Mouse (Mus musculus) neural tube, embryonic 14.5 days (tissue): ENCODE results near the gene Cacna1d. TPM values are rescaled to one million over a fixed set of nuclear protein-coding genes. Genes with fewer than 3 reads are reported as not detected.

Experiments used
- ATAC-seq: fragments of 200-750 bp; cut with Nextera tagmentation; 2 replicates; pipeline ENCODE4 v1.8.0; 2017; ENCODE audit warnings: low read depth, mild to moderate bottlenecking, moderate TSS enrichment, moderate library complexity
- H3K27ac ChIP-seq: fragments of 300-500 bp; sonication (generic); 2 replicates; pipeline ENCODE4 v1.5.1; 2014; ENCODE audit warnings: low read depth, mild to moderate bottlenecking, control low read depth, low read length, moderate library complexity, mixed read lengths
- H3K27me3 ChIP-seq: fragments of 300-500 bp; sonication (generic); 2 replicates; pipeline ENCODE4 v1.6.1; 2014; ENCODE audit warnings: low read length; ENCODE audit not compliant: control insufficient read depth, insufficient read depth
- H3K36me3 ChIP-seq: fragments of 300-500 bp; sonication (generic); 2 replicates; pipeline ENCODE4 v1.6.1; 2014; ENCODE audit warnings: low read length, mixed read lengths; ENCODE audit not compliant: control insufficient read depth, insufficient read depth
- H3K4me1 ChIP-seq: fragments of 300-500 bp; sonication (generic); 2 replicates; pipeline ENCODE4 v1.6.1; 2014; ENCODE audit warnings: low read length; ENCODE audit not compliant: control insufficient read depth, insufficient read depth
- H3K4me2 ChIP-seq: fragments of 300-500 bp; sonication (generic); 2 replicates; pipeline ENCODE4 v1.6.1; 2014; ENCODE audit warnings: mild to moderate bottlenecking, low read depth, low read length, control low read depth
- H3K4me3 ChIP-seq: fragments of 300-500 bp; sonication (generic); 2 replicates; pipeline ENCODE4 v1.5.1; 2014; ENCODE audit warnings: low read depth, low read length, control low read depth, mixed read lengths
- H3K9ac ChIP-seq: fragments of 300-500 bp; sonication (generic); replicated peaks from 2 replicates; pipeline ENCODE4 v1.6.1; 2014; ENCODE audit warnings: low read depth, mild to moderate bottlenecking, control low read depth, low read length, mixed read lengths
- H3K9me3 ChIP-seq: fragments of 300-500 bp; sonication (generic); 2 replicates; pipeline ENCODE4 v1.6.1; 2016; ENCODE audit warnings: low read length; ENCODE audit not compliant: control insufficient read depth
- WGBS: fragments of 180-500 bp; shearing (Covaris S2); extraction: QIAGEN DNeasy Blood & Tissue Kit; methylation state at CpG from one replicate; pipeline ENCODE4 v1.1.7; 2014; 5-methylcytosine and 5-hydroxymethylcytosine counted together
- polyA plus RNA-seq: library from polyadenylated mRNA; unstranded; fragments of >200 nt; fragmentation: Nextera tagmentation; extraction: Ambion mirVana; gene quantifications from 2 replicates; pipeline ENCODE4 v1.2.1, GENCODE M21; 2014

The Cacna1d gene
- polyA plus RNA-seq, 1 experiment from 2014 or later: 23.9 TPM

- H3K4me2 ChIP-seq: no peak overlapping the region
- no peak for ATAC-seq
- WGBS: 90% methylated on average over 5 of the region's 5 CpGs
Measured at GRCm38 (mm10) chr14:30435316-30435715, 55.9 kb downstream of the Cacna1d start.

GRCm38 (mm10) chr14:30430446-30430845 is 60.8 kb downstream of the Cacna1d start:
- Histone ChIP-seq H3K27me3 (no peaks in the 10 kb centered on the region), H3K4me1 (no peaks in the 10 kb centered on the region), H3K9me3 (no peaks in the 10 kb centered on the region), H3K27ac (no peak overlapping the region), H3K4me3 (no peak overlapping the region), H3K36me3 (no peaks in the 10 kb centered on the region), H3K4me2 (no peak overlapping the region), H3K9ac (no peak overlapping the region)
- 66% methylated on average over 5 of the region's 5 CpGs for WGBS
- ATAC-seq: no peak

More at GRCm38 (mm10) chr14:30435316-30435715, 55.9 kb downstream of the Cacna1d start:
- Histone ChIP-seq H3K27ac (no peak overlapping the region), H3K27me3 (no peaks in the 10 kb centered on the region), H3K9me3 (no peaks in the 10 kb centered on the region; the same call in 1 of the 2 replicates), H3K9ac (no peak overlapping the region), H3K4me3 (no peak overlapping the region), H3K4me1 (no peaks in the 10 kb centered on the region), H3K36me3 (no peaks in the 10 kb centered on the region)

GRCm38 (mm10) chr14:30430026-30430425 is 61.2 kb downstream of the Cacna1d start:
- H3K27ac ChIP-seq: no peak overlapping the region
- no peak for ATAC-seq
- H3K27me3 ChIP-seq: no peaks in the 10 kb centered on the region
- 87% methylated on average over 9 of the region's 9 CpGs for WGBS
- no peak overlapping the region for H3K4me3 ChIP-seq
- H3K9me3 ChIP-seq: no peaks in the 10 kb centered on the region
- H3K4me1 ChIP-seq: no peaks in the 10 kb centered on the region
- no peaks in the 10 kb centered on the region for H3K36me3 ChIP-seq
- no peak overlapping the region for H3K9ac ChIP-seq
- H3K4me2 ChIP-seq: no peak overlapping the region

GRCm38 (mm10) chr14:30429606-30430005 is 61.6 kb downstream of the Cacna1d start:
- Histone ChIP-seq H3K27me3 (no peaks in the 10 kb centered on the region), H3K4me3 (no peak overlapping the region), H3K27ac (no peak overlapping the region), H3K36me3 (no peaks in the 10 kb centered on the region), H3K9me3 (no peaks in the 10 kb centered on the region), H3K4me2 (no peak overlapping the region), H3K4me1 (no peaks in the 10 kb centered on the region), H3K9ac (no peak overlapping the region)
- ATAC-seq: no peak
- WGBS: 64% methylated on average over 9 of the region's 9 CpGs

- H3K9me3 ChIP-seq: no peaks in the 10 kb centered on the region
- no peak overlapping the region for H3K4me3 ChIP-seq
- no peak overlapping the region for H3K27ac ChIP-seq
- H3K27me3 ChIP-seq: no peaks in the 10 kb centered on the region
- ATAC-seq: no peak
- H3K4me1 ChIP-seq: no peaks in the 10 kb centered on the region
- no peak overlapping the region for H3K9ac ChIP-seq
- no peaks in the 10 kb centered on the region for H3K36me3 ChIP-seq
- no peak overlapping the region for H3K4me2 ChIP-seq
Measured at GRCm38 (mm10) chr14:30428757-30429156, 62.5 kb downstream of the Cacna1d start.

- no peak for ATAC-seq
- H3K4me2 ChIP-seq: no peak overlapping the region
- no peaks in the 10 kb centered on the region for H3K36me3 ChIP-seq
- H3K27me3 ChIP-seq: no peaks in the 10 kb centered on the region
- no peak overlapping the region for H3K9ac ChIP-seq
- H3K4me3 ChIP-seq: no peak overlapping the region
- no peak overlapping the region for H3K27ac ChIP-seq
- WGBS: 28% methylated on average over 4 of the region's 4 CpGs
- H3K9me3 ChIP-seq: no peaks in the 10 kb centered on the region
- no peaks in the 10 kb centered on the region for H3K4me1 ChIP-seq
Measured at GRCm38 (mm10) chr14:30425876-30426275, 65.4 kb downstream of the Cacna1d start.

GRCm38 (mm10) chr14:30425175-30425574 is 66.1 kb downstream of the Cacna1d start:
- Histone ChIP-seq H3K9me3 (no peaks in the 10 kb centered on the region), H3K4me1 (no peaks in the 10 kb centered on the region), H3K9ac (no peak overlapping the region), H3K4me2 (no peak overlapping the region), H3K27ac (no peak overlapping the region), H3K27me3 (no peaks in the 10 kb centered on the region), H3K4me3 (no peak overlapping the region), H3K36me3 (no peaks in the 10 kb centered on the region)
- no peak for ATAC-seq
- WGBS: 71% methylated on average over 6 of the region's 6 CpGs

GRCm38 (mm10) chr14:30424638-30425037 is 66.6 kb downstream of the Cacna1d start:
- no peak for ATAC-seq
- Histone ChIP-seq H3K27ac (no peak overlapping the region), H3K4me3 (no peak overlapping the region), H3K36me3 (no peaks in the 10 kb centered on the region), H3K4me2 (no peak overlapping the region), H3K4me1 (no peaks in the 10 kb centered on the region), H3K9ac (no peak overlapping the region), H3K9me3 (no peaks in the 10 kb centered on the region), H3K27me3 (no peaks in the 10 kb centered on the region)
- 95% methylated on average over 4 of the region's 4 CpGs for WGBS

GRCm38 (mm10) chr14:30422376-30423140 is 68.7 kb downstream of the Cacna1d start:
- no peak overlapping the region for H3K27ac ChIP-seq
- H3K9me3 ChIP-seq: no peaks in the 10 kb centered on the region
- ATAC-seq: no peak
- H3K36me3 ChIP-seq: no peaks in the 10 kb centered on the region
- no peak overlapping the region for H3K4me2 ChIP-seq
- H3K4me3 ChIP-seq: no peak overlapping the region
- 86% methylated on average over 7 of the region's 7 CpGs for WGBS
- no peaks in the 10 kb centered on the region for H3K27me3 ChIP-seq
- H3K9ac ChIP-seq: no peak overlapping the region
- no peaks in the 10 kb centered on the region for H3K4me1 ChIP-seq
